Mouse (Mus musculus): ENCODE data around the gene Tdrkh. TPM values are rescaled to one million over a fixed set of nuclear protein-coding genes. Genes with fewer than 3 reads are reported as not detected.

Gene Tdrkh
- polyA plus RNA-seq, 1 experiment from 2014 or later: 50.7 TPM

GRCm38 (mm10) chr3:94473567-94474232 lies 60.6 kb downstream of the Tdrkh start:
- peaks cover 21% of the 10 kb centered on the region; the same call in 1 of the 2 replicates for H3K4me1 ChIP-seq (ENCODE audit: control insufficient read depth, insufficient read depth, low read length)
- no peak overlapping the region for H3K9ac ChIP-seq (ENCODE audit: low read depth, low read length)
- no peak overlapping the region for H3K4me3 ChIP-seq (ENCODE audit: low read depth, low read length)
- H3K4me2 ChIP-seq (ENCODE audit: low read length): no peak overlapping the region
- H3K9me3 ChIP-seq (replicated peaks; ENCODE audit: control insufficient read depth, low read length, poor library complexity, severe bottlenecking): no peaks in the 10 kb centered on the region
- ATAC-seq: no peak
- no peaks in the 10 kb centered on the region for H3K27me3 ChIP-seq (ENCODE audit: control insufficient read depth, insufficient read depth, low read depth, low read length)
- 63% methylated on average over 5 of the region's 5 CpGs for WGBS
- no peaks in the 10 kb centered on the region for H3K36me3 ChIP-seq (ENCODE audit: control insufficient read depth, insufficient read depth, low read length)
- peak overlapping the region; percentile 44 for H3K27ac ChIP-seq (ENCODE audit: low read length)

GRCm38 (mm10) chr3:94476301-94477035 lies 63.4 kb downstream of the Tdrkh start:
- no peaks in the 10 kb centered on the region for H3K36me3 ChIP-seq (ENCODE audit: control insufficient read depth, insufficient read depth, low read length)
- H3K4me3 ChIP-seq (ENCODE audit: low read depth, low read length): no peak overlapping the region
- H3K27me3 ChIP-seq (ENCODE audit: control insufficient read depth, insufficient read depth, low read depth, low read length): no peaks in the 10 kb centered on the region
- ATAC-seq: no peak
- H3K4me2 ChIP-seq (ENCODE audit: low read length): 0 out of 2 replicates have a peak overlapping the region, but pooled peaks have one; percentile 73
- no peaks in the 10 kb centered on the region for H3K9me3 ChIP-seq (replicated peaks; ENCODE audit: control insufficient read depth, low read length, poor library complexity, severe bottlenecking)
- H3K4me1 ChIP-seq (ENCODE audit: control insufficient read depth, insufficient read depth, low read length): peaks cover 38% of the 10 kb centered on the region
- peak overlapping the region; percentile 91 for H3K27ac ChIP-seq (ENCODE audit: low read length)
- H3K9ac ChIP-seq (ENCODE audit: low read depth, low read length): no peak overlapping the region
- WGBS: 46% methylated on average over 8 of the region's 8 CpGs

DNA sequence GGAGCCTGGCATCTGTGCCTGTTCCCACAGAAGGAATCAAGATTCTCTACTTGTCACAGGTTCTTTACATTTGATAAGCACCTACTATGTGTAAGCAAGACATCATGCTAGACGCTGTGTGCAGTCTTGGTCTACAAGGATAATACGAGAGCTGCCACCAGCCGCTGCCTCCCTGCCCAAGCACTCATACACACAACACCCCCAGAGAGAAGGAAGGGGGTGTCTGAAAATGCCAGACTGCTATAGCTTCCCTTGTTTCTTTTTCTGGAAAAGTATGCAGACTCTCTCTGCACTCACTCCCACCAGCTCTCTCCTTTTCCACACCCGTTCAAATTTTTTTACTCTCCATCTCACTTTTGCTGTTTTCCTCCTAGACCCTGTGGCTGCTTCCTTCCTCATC lies 64.4 kb downstream of the Tdrkh start:
- ATAC-seq: peak; percentile 21
- Histone ChIP-seq H3K4me2 (ENCODE audit: low read length) (peak overlapping the region; percentile 73), H3K4me3 (ENCODE audit: low read depth, low read length) (peak overlapping the region; percentile 57), H3K9ac (ENCODE audit: low read depth, low read length) (peak overlapping the region; percentile 63), H3K9me3 (replicated peaks; ENCODE audit: control insufficient read depth, low read length, poor library complexity, severe bottlenecking) (no peaks in the 10 kb centered on the region), H3K4me1 (ENCODE audit: control insufficient read depth, insufficient read depth, low read length) (peaks cover 41% of the 10 kb centered on the region), H3K27me3 (ENCODE audit: control insufficient read depth, insufficient read depth, low read depth, low read length) (no peaks in the 10 kb centered on the region), H3K36me3 (ENCODE audit: control insufficient read depth, insufficient read depth, low read length) (no peaks in the 10 kb centered on the region), H3K27ac (ENCODE audit: low read length) (peak overlapping the region; percentile 91)
- 11% methylated on average over 4 of the region's 4 CpGs for WGBS

DNA sequence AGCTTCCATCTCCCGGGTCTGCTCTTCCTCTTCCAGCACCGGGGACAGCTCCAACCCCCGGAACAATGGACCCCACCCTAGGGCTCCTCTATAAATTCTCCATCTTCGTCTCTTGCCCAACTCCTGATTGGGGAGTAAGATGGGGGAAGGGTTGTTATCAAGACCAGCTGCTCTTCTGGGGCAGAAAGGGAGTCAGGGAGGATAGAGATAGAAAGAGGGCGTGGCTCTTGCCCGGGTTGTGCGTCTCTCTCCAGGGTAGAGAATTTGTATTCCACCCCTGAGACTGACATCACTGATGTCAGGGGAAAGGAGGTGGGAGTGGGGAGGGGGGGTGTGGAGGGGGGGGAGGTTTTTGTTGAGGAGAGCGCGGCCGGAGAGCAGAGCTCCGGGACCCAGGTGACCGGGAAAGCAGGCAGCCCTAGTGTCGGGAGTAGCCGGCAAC lies 64.9 kb downstream of the Tdrkh start, which contains the start of gene Celf3:
TSS of gene Celf3 (plus strand) at position 315 of the 442 bp plus-strand sequence.
- Histone ChIP-seq H3K9me3 (replicated peaks; ENCODE audit: control insufficient read depth, low read length, poor library complexity, severe bottlenecking) (no peaks in the 10 kb centered on the region), H3K27me3 (ENCODE audit: control insufficient read depth, insufficient read depth, low read depth, low read length) (no peaks in the 10 kb centered on the region), H3K4me2 (ENCODE audit: low read length) (peak within 1 kb of the TSS; percentile 73), H3K9ac (ENCODE audit: low read depth, low read length) (peak within 1 kb of the TSS; percentile 84), H3K36me3 (ENCODE audit: control insufficient read depth, insufficient read depth, low read length) (no peaks in the 10 kb centered on the region), H3K4me3 (ENCODE audit: low read depth, low read length) (peak within 1 kb of the TSS; percentile 57), H3K4me1 (ENCODE audit: control insufficient read depth, insufficient read depth, low read length) (peaks cover 41% of the 10 kb centered on the region), H3K27ac (ENCODE audit: low read length) (peak within 1 kb of the TSS; percentile 91)
- WGBS: under 1% methylated on average over 12 of the region's 14 CpGs
- ATAC-seq: peak; percentile 94

DNA sequence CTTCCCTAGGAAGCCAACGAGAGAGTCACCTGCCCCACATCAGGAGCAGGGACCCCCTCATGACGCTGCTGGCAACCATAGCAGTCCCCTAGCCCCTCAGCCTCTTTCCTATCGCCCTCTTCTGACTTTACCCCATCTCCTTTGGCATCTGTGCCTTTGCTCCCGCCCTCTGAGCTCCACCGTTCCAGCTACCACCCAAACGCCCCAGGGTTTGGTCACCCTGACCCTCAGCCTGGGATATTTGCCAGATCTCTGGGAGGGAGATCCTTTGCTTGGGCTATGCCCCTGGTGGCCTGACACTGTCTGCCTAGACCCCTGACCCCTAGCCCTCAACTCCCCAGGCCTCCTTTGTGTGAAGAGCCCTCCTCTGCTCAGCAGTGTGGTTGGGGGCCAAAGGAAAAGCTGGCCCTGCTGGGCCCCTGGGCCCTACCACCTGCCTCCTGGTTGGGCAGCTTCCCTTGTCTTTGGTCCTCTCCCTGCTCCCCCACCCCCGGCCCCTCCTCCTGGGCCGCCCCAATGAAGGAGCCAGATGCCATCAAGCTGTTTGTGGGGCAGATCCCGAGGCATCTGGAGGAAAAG lies 65.6 kb downstream of the Tdrkh start:
- peak overlapping the region; percentile 84 for H3K9ac ChIP-seq (ENCODE audit: low read depth, low read length)
- 2% methylated on average over 9 of the region's 9 CpGs for WGBS
- H3K27ac ChIP-seq (ENCODE audit: low read length): peak overlapping the region; percentile 91
- no peaks in the 10 kb centered on the region for H3K36me3 ChIP-seq (ENCODE audit: control insufficient read depth, insufficient read depth, low read length)
- H3K4me3 ChIP-seq (ENCODE audit: low read depth, low read length): peak overlapping the region; percentile 57
- H3K4me2 ChIP-seq (ENCODE audit: low read length): peak overlapping the region; percentile 73
- H3K9me3 ChIP-seq (replicated peaks; ENCODE audit: control insufficient read depth, low read length, poor library complexity, severe bottlenecking): no peaks in the 10 kb centered on the region
- peak; percentile 43 for ATAC-seq
- H3K4me1 ChIP-seq (ENCODE audit: control insufficient read depth, insufficient read depth, low read length): peaks cover 45% of the 10 kb centered on the region
- no peaks in the 10 kb centered on the region for H3K27me3 ChIP-seq (ENCODE audit: control insufficient read depth, insufficient read depth, low read depth, low read length)

DNA sequence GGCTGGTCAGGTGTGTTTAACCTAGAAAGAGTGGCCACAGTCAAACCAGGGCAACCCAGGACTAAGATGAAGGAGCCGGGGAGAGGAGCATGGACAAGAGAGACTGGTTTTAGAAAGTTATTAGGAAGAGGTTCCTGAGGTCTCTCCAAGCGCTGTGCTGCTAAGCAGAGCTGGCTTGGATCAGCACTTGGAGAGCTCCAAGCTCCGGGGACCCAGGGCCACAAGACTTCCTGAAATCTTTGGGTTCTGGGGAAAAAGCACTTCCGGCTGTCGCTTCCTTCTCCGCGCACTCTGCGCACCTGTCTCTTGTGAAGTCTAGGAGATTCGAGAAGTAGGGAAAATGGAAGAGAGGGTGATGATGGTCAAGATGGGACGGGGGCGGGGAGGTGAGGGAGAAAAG lies 66.5 kb downstream of the Tdrkh start:
- peaks cover 53% of the 10 kb centered on the region for H3K4me1 ChIP-seq (ENCODE audit: control insufficient read depth, insufficient read depth, low read length)
- H3K4me2 ChIP-seq (ENCODE audit: low read length): peak overlapping the region; percentile 73
- 12% methylated on average over 11 of the region's 11 CpGs for WGBS
- no peaks in the 10 kb centered on the region for H3K36me3 ChIP-seq (ENCODE audit: control insufficient read depth, insufficient read depth, low read length)
- no peak for ATAC-seq
- H3K27me3 ChIP-seq (ENCODE audit: control insufficient read depth, insufficient read depth, low read depth, low read length): no peaks in the 10 kb centered on the region
- peak overlapping the region; percentile 57 for H3K4me3 ChIP-seq (ENCODE audit: low read depth, low read length)
- no peaks in the 10 kb centered on the region for H3K9me3 ChIP-seq (replicated peaks; ENCODE audit: control insufficient read depth, low read length, poor library complexity, severe bottlenecking)
- H3K9ac ChIP-seq (ENCODE audit: low read depth, low read length): peak overlapping the region; percentile 84
- H3K27ac ChIP-seq (ENCODE audit: low read length): no peak overlapping the region

DNA sequence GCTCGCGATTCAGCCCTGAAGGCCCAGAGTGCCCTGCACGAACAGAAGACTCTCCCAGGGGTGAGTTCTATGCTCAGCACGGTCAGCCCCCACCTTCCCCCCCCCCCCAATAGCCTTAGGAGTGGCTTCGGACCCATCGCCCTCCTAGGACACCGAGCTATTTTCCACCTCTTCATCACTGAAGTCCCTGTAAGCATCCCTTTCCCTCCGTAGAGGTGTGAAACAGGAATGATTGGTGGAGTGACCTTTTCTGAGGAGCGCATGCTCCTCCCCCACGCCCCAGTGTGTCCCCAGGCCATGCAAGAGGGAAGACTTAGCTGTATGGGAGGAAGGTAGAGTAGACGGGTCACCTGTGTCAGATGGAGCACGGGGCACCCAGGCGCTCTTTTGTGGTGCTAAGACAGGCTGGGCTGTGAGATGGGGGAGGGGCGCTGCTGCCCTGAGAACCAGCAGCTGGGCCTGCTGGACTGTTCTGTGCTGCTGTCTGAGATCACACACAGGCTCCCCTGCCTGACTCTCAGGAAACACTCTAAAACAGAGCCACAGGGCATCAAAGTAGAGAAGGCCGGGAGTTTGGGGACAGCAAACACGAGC lies 67.3 kb downstream of the Tdrkh start, which contains the start of gene Riiad1:
TSS of gene Riiad1 (minus strand) at position 51 of the 594 bp plus-strand sequence.
- peak within 1 kb of the TSS; percentile 73 for H3K4me2 ChIP-seq (ENCODE audit: low read length)
- H3K9me3 ChIP-seq (replicated peaks; ENCODE audit: control insufficient read depth, low read length, poor library complexity, severe bottlenecking): no peaks in the 10 kb centered on the region
- peaks cover 61% of the 10 kb centered on the region for H3K4me1 ChIP-seq (ENCODE audit: control insufficient read depth, insufficient read depth, low read length)
- WGBS: 12% methylated on average over 16 of the region's 16 CpGs
- ATAC-seq: no peak
- peak within 1 kb of the TSS; percentile 84 for H3K9ac ChIP-seq (ENCODE audit: low read depth, low read length)
- no peaks in the 10 kb centered on the region for H3K36me3 ChIP-seq (ENCODE audit: control insufficient read depth, insufficient read depth, low read length)
- H3K27ac ChIP-seq (ENCODE audit: low read length): peak within 1 kb of the TSS; percentile 91; the same call in 1 of the 2 replicates
- no peaks in the 10 kb centered on the region for H3K27me3 ChIP-seq (ENCODE audit: control insufficient read depth, insufficient read depth, low read depth, low read length)
- H3K4me3 ChIP-seq (ENCODE audit: low read depth, low read length): peak within 1 kb of the TSS; percentile 57

DNA sequence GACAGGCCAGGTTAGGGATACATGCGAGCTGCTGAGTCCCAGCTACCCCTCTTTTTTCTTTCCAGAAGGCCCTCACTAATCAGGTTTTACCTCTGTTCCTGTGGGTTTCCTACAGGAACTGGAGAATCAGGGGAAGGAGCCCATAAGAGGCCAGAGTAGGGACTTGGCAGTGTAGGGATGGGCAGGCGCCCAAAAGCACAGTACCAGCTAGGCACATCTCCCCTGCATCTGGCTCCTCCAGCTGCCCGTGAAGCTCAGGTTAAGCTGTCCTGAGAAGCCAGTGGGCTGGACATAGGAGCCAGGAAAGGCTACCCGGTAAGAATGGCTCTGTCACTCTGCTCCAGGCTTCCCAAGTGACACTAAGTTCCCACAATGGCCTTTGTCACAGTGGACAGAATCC lies 68.4 kb downstream of the Tdrkh start:
- Histone ChIP-seq H3K27ac (ENCODE audit: low read length) (0 out of 2 replicates have a peak overlapping the region, but pooled peaks have one; percentile 4), H3K4me1 (ENCODE audit: control insufficient read depth, insufficient read depth, low read length) (peaks cover 70% of the 10 kb centered on the region), H3K9me3 (replicated peaks; ENCODE audit: control insufficient read depth, low read length, poor library complexity, severe bottlenecking) (no peaks in the 10 kb centered on the region), H3K4me2 (ENCODE audit: low read length) (no peak overlapping the region; the same call in 1 of the 2 replicates), H3K27me3 (ENCODE audit: control insufficient read depth, insufficient read depth, low read depth, low read length) (no peaks in the 10 kb centered on the region), H3K36me3 (ENCODE audit: control insufficient read depth, insufficient read depth, low read length) (peaks cover 2% of the 10 kb centered on the region; the same call in 1 of the 2 replicates), H3K9ac (ENCODE audit: low read depth, low read length) (no peak overlapping the region), H3K4me3 (ENCODE audit: low read depth, low read length) (no peak overlapping the region)
- WGBS: 63% methylated on average over 4 of the region's 4 CpGs
- no peak for ATAC-seq

All from midbrain, embryonic 16.5 days (tissue).